Mouse (Mus musculus) kidney, postnatal 10 days (tissue): ENCODE measurements around the gene Ehmt2.
"Not testable (repeated sequence)": the region's sequence is repeated elsewhere in the genome, so short reads cannot be mapped to it uniquely, and the experiment has no call there.

Experiments used
- DNase-seq: peaks from one replicate; pipeline ENCODE4 v3.0.0; 2021; ENCODE audit warnings: mixed read lengths

Ehmt2 gene

GRCm38 (mm10) chr17:34893072-34893824, 5.0 kb upstream of the Ehmt2 start:
- DNase-seq: no peak

GRCm38 (mm10) chr17:34894074-34894597, 4.1 kb upstream of the Ehmt2 start:
- DNase-seq: peak; percentile 97

- peak; percentile 77 for DNase-seq
Observed at GRCm38 (mm10) chr17:34894801-34895530, 3.3 kb upstream of the Ehmt2 start.

GRCm38 (mm10) chr17:34895724-34896123, 2.5 kb upstream of the Ehmt2 start:
- DNase-seq: peak; percentile 22

- peak; percentile 47 for DNase-seq
Observed at GRCm38 (mm10) chr17:34896366-34896765, 1.9 kb upstream of the Ehmt2 start.

- peak; percentile 60 for DNase-seq
Observed at GRCm38 (mm10) chr17:34897373-34898159, 703 bp upstream of the Ehmt2 start.

GRCm38 (mm10) chr17:34898706-34899052, 410 bp downstream of the Ehmt2 start:
- peak; percentile 65 for DNase-seq

GRCm38 (mm10) chr17:34899053-34899889, 1.0 kb downstream of the Ehmt2 start:
- peak; percentile 71 for DNase-seq

DNA sequence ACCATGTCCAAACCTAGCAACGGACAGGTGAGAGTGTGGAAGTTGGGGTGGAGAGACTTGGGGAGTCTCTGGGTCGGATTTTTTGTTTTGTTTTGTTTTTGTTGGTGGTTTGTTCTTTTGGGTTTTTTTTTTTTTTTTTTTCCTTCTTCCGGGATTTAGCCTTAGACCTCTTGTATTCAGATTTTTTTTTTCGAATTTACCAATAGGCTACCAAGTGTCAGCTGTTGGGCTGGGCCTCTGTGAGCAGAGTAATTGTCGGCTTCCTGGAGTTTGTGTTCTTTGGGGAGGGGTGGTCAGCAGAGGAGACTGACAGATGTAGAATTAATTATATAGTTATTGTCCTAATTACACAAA, 1.6 kb downstream of the Ehmt2 start:
- peak; percentile 57 for DNase-seq

DNA sequence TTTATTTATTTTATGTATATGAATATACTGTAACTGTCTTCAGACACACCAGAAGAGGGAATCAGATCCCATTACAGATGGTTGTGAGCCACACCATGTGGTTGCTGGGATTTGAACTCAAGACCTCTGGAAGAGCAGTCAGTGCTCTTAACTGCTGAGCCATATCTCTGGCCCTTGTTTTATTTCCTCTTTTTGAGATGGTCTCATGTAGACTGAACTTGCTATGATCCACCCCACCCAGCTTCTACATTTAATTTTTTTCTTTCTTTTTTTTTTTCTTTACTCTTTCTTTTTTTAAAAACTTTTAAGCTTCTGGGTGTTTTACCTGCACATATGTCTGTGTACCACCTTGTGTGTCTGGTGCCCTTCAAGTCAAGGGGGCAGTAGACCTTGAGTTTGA, 2.6 kb downstream of the Ehmt2 start:
- DNase-seq: not testable (repeated sequence)

- not testable (repeated sequence) for DNase-seq
Observed at GRCm38 (mm10) chr17:34901948-34902347, 3.7 kb downstream of the Ehmt2 start.

DNA sequence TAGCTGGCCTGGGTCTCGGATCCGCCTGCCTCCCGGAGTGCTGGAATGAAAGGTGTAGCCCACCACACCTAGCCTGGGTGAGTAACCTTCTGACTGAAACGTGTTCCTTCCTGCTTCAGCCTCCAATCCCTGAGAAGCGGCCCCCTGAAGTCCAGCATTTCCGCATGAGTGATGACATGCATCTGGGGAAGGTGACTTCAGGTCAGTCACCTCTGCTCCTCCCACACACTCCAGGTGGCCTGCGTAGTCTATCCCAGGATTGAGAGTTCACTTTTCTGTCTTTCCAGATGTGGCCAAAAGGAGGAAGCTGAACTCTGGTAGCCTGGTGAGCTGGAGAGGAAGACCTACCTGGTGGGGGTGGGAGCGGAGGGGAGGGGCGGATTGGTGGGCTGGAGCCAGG, 4.6 kb downstream of the Ehmt2 start:
- DNase-seq: no peak

DNA sequence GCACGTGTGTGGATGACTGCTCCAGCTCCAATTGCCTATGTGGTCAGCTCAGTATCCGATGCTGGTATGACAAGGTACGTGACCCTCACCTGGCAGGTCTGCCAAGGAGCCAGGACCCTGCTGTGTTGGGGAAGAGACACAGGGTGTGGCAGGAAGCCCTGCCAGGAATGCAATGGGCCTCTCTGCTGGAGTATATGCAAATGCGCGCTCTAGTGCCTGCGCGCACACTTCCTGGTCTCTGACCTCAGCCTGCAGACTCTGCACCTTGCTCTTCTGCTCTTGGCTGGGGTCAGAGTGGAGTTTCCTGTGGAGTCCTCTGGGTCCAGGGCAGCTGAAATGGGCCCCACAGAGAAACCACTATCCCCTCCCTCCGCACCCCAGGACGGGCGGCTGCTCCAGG, 12.7 kb downstream of the Ehmt2 start:
- DNase-seq: peak; percentile 50

DNA sequence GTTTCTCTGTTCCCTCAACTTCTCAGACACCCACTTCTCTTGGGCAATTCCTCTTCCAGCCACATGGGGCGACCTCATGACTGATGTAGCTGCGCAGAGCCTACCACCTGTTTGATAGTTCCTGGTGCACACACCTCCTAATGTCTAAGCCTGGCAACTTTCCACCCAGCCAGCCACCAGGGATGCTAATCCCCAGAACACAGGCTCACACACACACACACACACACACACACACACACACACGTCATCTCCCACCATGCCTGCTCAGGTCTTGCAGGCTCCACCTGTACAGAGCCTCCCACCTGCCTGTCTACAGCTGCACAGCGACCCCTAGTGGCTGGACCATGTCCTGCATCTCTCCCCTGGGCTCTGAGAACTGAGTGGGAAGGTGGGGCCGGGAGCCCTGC, 13.7 kb downstream of the Ehmt2 start:
- DNase-seq: peak; percentile 90

- DNase-seq: peak; percentile 64
Observed at GRCm38 (mm10) chr17:34913930-34914665, 15.8 kb downstream of the Ehmt2 start, which contains the start of gene Slc44a4. TSS of gene Slc44a4 (plus strand) at chr17:34914466.

- DNase-seq: peak; percentile 80
Observed at GRCm38 (mm10) chr17:34915410-34915831, 17.2 kb downstream of the Ehmt2 start.

DNA sequence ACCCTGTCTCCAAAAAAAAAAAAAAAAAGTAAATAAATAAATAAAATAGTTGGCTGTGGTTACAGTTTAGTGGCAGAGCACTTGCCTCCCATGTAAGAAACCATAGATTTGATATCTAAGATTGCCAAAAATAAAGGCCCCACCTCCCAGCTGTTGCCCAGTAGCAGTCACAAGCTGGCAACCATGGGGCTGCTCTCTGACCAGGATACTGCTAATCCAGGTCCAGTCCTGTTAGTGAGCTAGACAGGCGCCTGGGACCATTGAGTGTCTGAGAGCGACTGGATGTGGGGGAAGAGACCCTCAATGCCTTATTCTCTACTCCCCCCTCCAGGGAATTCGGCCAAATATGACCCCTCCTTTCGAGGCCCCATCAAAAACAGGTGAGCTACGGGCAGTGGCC, 18.0 kb downstream of the Ehmt2 start:
- no peak for DNase-seq

DNA sequence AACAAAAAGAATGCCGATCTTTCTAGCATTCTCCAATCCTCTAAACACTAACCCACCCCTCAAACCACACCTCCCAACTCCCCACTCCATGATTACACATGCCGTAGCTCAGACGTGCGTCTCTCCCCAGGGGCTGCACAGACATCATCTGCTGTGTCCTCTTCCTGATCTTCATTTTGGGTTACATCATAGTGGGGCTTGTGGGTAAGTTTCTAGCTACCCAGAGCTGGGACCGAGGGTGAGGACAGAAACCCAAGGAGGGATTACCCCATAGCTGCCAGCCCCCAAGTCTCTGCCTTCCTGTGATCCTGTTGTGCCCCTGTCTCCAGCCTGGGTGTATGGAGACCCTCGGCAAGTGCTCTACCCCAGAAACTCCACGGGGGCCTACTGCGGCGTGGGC, 18.9 kb downstream of the Ehmt2 start:
- no peak for DNase-seq

GRCm38 (mm10) chr17:34922939-34923338, 24.7 kb downstream of the Ehmt2 start:
- DNase-seq: no peak

GRCm38 (mm10) chr17:34924258-34924657, 26.0 kb downstream of the Ehmt2 start:
- DNase-seq: no peak

GRCm38 (mm10) chr17:34927306-34928019, 29.2 kb downstream of the Ehmt2 start:
- DNase-seq: no peak
